Mouse (Mus musculus) liver, embryonic 12.5 days (tissue): Measurements from ENCODE around the gene Dyrk1a. TPM values are rescaled to one million over a fixed set of nuclear protein-coding genes. Genes with fewer than 3 reads are reported as not detected.

Source experiments
- ATAC-seq: fragments of 200-750 bp; cut with Nextera tagmentation; 2 replicates; pipeline ENCODE4 v1.8.0; 2017; ENCODE audit warnings: moderate number of reproducible peaks, mild to moderate bottlenecking, moderate library complexity
- H3K27ac ChIP-seq: fragments of 300-500 bp; sonication (generic); 2 replicates; pipeline ENCODE4 v1.5.1; 2016; ENCODE audit warnings: mild to moderate bottlenecking
- H3K27me3 ChIP-seq: fragments of 300-500 bp; sonication (generic); replicated peaks from 2 replicates; pipeline ENCODE4 v1.6.1; 2016; ENCODE audit warnings: mild to moderate bottlenecking, moderate library complexity
- H3K36me3 ChIP-seq: fragments of 300-500 bp; sonication (generic); 2 replicates; pipeline ENCODE4 v1.6.1; 2016; ENCODE audit warnings: mild to moderate bottlenecking, moderate library complexity
- H3K4me1 ChIP-seq: fragments of 300-500 bp; sonication (generic); 2 replicates; pipeline ENCODE4 v1.6.1; 2016
- H3K4me2 ChIP-seq: fragments of 300-500 bp; sonication (generic); 2 replicates; pipeline ENCODE4 v1.6.1; 2016; ENCODE audit warnings: mild to moderate bottlenecking, moderate library complexity
- H3K4me3 ChIP-seq: fragments of 300-500 bp; sonication (generic); 2 replicates; pipeline ENCODE4 v1.5.1; 2016; ENCODE audit warnings: mild to moderate bottlenecking, moderate library complexity
- H3K9ac ChIP-seq: fragments of 300-500 bp; sonication (generic); 2 replicates; pipeline ENCODE4 v1.6.1; 2016; ENCODE audit warnings: mild to moderate bottlenecking, moderate library complexity
- H3K9me3 ChIP-seq: fragments of 300-500 bp; sonication (generic); replicated peaks from 2 replicates; pipeline ENCODE4 v1.6.1; 2016; ENCODE audit warnings: mild to moderate bottlenecking, moderate library complexity
- WGBS: fragments of 180-500 bp; shearing (Covaris S2); methylation state at CpG from one replicate; pipeline ENCODE4 v1.1.7; 2016; ENCODE audit not compliant: insufficient replicate concordance; 5-methylcytosine and 5-hydroxymethylcytosine counted together
- polyA plus RNA-seq: library from polyadenylated mRNA; unstranded; fragments of >200 nt; fragmentation: Nextera tagmentation; extraction: Ambion mirVana; gene quantifications from 2 replicates; pipeline ENCODE4 v1.2.1, GENCODE M21; 2016

Gene Dyrk1a
- 4.8 and 4.9 TPM in 2 replicates for polyA plus RNA-seq

- Histone ChIP-seq H3K4me3 (peak within 1 kb of the TSS; percentile 96), H3K9me3 (no peaks in the 10 kb centered on the region), H3K27ac (peak within 1 kb of the TSS; percentile 100), H3K36me3 (no peaks in the 10 kb centered on the region), H3K9ac (peak within 1 kb of the TSS; percentile 96), H3K4me1 (peaks cover 43% of the 10 kb centered on the region), H3K27me3 (no peaks in the 10 kb centered on the region), H3K4me2 (peak within 1 kb of the TSS; percentile 80)
- peak; percentile 84 for ATAC-seq
- WGBS, result under 1% methylated on average over 121 of the region's 133 CpGs
Observed at GRCm38 (mm10) chr16:94569229-94570176, at the start of gene Dyrk1a. Gene Dyrk1a (plus strand): TSS chr16:94570010.

- Histone ChIP-seq H3K9ac (0 out of 2 replicates have a peak overlapping the region, but pooled peaks have one; percentile 22), H3K36me3 (no peaks in the 10 kb centered on the region), H3K4me2 (peak overlapping the region; percentile 1; the same call in 1 of the 2 replicates), H3K4me1 (peaks cover 68% of the 10 kb centered on the region), H3K4me3 (no peak overlapping the region), H3K9me3 (no peaks in the 10 kb centered on the region), H3K27ac (peak overlapping the region; percentile 1; the same call in 1 of the 2 replicates), H3K27me3 (no peaks in the 10 kb centered on the region)
- 65% methylated on average over 6 of the region's 6 CpGs for WGBS
- no peak for ATAC-seq
Observed at GRCm38 (mm10) chr16:94523594-94524377, 46.0 kb upstream of the Dyrk1a start.

- H3K9ac ChIP-seq, result peak overlapping the region; percentile 84; the same call in 1 of the 2 replicates
Observed at GRCm38 (mm10) chr16:94524691-94525090, 45.1 kb upstream of the Dyrk1a start.

GRCm38 (mm10) chr16:94525955-94526343 is 43.9 kb upstream of the Dyrk1a start:
- WGBS, result 0% methylated on average over 24 of the region's 24 CpGs
- H3K4me3 ChIP-seq, result peak overlapping the region; percentile 89
- no peaks in the 10 kb centered on the region for H3K27me3 ChIP-seq
- peak overlapping the region; percentile 84 for H3K4me2 ChIP-seq
- H3K9ac ChIP-seq, result peak overlapping the region; percentile 84
- H3K27ac ChIP-seq, result peak overlapping the region; percentile 95
- peak; percentile 71 for ATAC-seq
- H3K36me3 ChIP-seq, result no peaks in the 10 kb centered on the region
- H3K9me3 ChIP-seq, result no peaks in the 10 kb centered on the region
- H3K4me1 ChIP-seq, result peaks cover 48% of the 10 kb centered on the region

More at GRCm38 (mm10) chr16:94524691-94525090, 45.1 kb upstream of the Dyrk1a start:
- Histone ChIP-seq H3K9me3 (no peaks in the 10 kb centered on the region), H3K4me3 (no peak overlapping the region; the same call in 1 of the 2 replicates), H3K36me3 (no peaks in the 10 kb centered on the region), H3K27ac (0 out of 2 replicates have a peak overlapping the region, but pooled peaks have one; percentile 95), H3K4me2 (peak overlapping the region; percentile 84), H3K4me1 (peaks cover 59% of the 10 kb centered on the region), H3K27me3 (no peaks in the 10 kb centered on the region)
- no peak for ATAC-seq
- 85% methylated on average over 9 of the region's 9 CpGs for WGBS

GRCm38 (mm10) chr16:94526344-94527151 is 43.3 kb upstream of the Dyrk1a start, which contains the start of gene Vps26c:
Gene Vps26c (minus strand): TSS chr16:94526830.
- Histone ChIP-seq H3K27ac (peak within 1 kb of the TSS; percentile 95), H3K36me3 (no peaks in the 10 kb centered on the region), H3K9me3 (no peaks in the 10 kb centered on the region), H3K4me1 (peaks cover 42% of the 10 kb centered on the region), H3K27me3 (no peaks in the 10 kb centered on the region), H3K4me2 (peak within 1 kb of the TSS; percentile 84), H3K4me3 (peak within 1 kb of the TSS; percentile 89), H3K9ac (peak within 1 kb of the TSS; percentile 84)
- peak; percentile 90 for ATAC-seq
- under 1% methylated on average over 93 of the region's 93 CpGs for WGBS

GRCm38 (mm10) chr16:94527152-94527534 is 42.7 kb upstream of the Dyrk1a start:
- 3% methylated on average over 13 of the region's 13 CpGs for WGBS
- H3K36me3 ChIP-seq, result no peaks in the 10 kb centered on the region
- peak overlapping the region; percentile 84 for H3K9ac ChIP-seq
- peak overlapping the region; percentile 89 for H3K4me3 ChIP-seq
- H3K4me2 ChIP-seq, result peak overlapping the region; percentile 84
- no peaks in the 10 kb centered on the region for H3K27me3 ChIP-seq
- H3K9me3 ChIP-seq, result no peaks in the 10 kb centered on the region
- H3K27ac ChIP-seq, result peak overlapping the region; percentile 95
- ATAC-seq, result no peak
- H3K4me1 ChIP-seq, result peaks cover 37% of the 10 kb centered on the region

- Histone ChIP-seq H3K9ac (peak overlapping the region; percentile 84), H3K4me2 (peak overlapping the region; percentile 84), H3K4me3 (peak overlapping the region; percentile 89), H3K27ac (peak overlapping the region; percentile 95), H3K36me3 (no peaks in the 10 kb centered on the region), H3K27me3 (no peaks in the 10 kb centered on the region), H3K4me1 (peaks cover 37% of the 10 kb centered on the region), H3K9me3 (no peaks in the 10 kb centered on the region)
- WGBS, result 47% methylated on average over 3 of the region's 3 CpGs
- no peak for ATAC-seq
Observed at GRCm38 (mm10) chr16:94527546-94527945, 42.3 kb upstream of the Dyrk1a start.

GRCm38 (mm10) chr16:94531268-94531667 is 38.5 kb upstream of the Dyrk1a start:
- 72% methylated on average over 4 of the region's 4 CpGs for WGBS

GRCm38 (mm10) chr16:94533679-94534078 is 36.1 kb upstream of the Dyrk1a start:
- no peaks in the 10 kb centered on the region for H3K36me3 ChIP-seq
- peaks cover 10% of the 10 kb centered on the region; the same call in 1 of the 2 replicates for H3K4me1 ChIP-seq
- 75% methylated on average over 6 of the region's 6 CpGs for WGBS
- H3K9ac ChIP-seq, result no peak overlapping the region
- H3K4me3 ChIP-seq, result no peak overlapping the region
- H3K27ac ChIP-seq, result no peak overlapping the region
- ATAC-seq, result no peak
- no peak overlapping the region for H3K4me2 ChIP-seq
- H3K27me3 ChIP-seq, result no peaks in the 10 kb centered on the region
- H3K9me3 ChIP-seq, result no peaks in the 10 kb centered on the region

More at GRCm38 (mm10) chr16:94531268-94531667, 38.5 kb upstream of the Dyrk1a start:
- H3K4me1 ChIP-seq, result peaks cover 12% of the 10 kb centered on the region
- no peak overlapping the region for H3K4me3 ChIP-seq
- no peak overlapping the region for H3K9ac ChIP-seq
- H3K4me2 ChIP-seq, result no peak overlapping the region
- no peak for ATAC-seq
- H3K9me3 ChIP-seq, result no peaks in the 10 kb centered on the region
- H3K36me3 ChIP-seq, result no peaks in the 10 kb centered on the region
- no peaks in the 10 kb centered on the region for H3K27me3 ChIP-seq
- no peak overlapping the region for H3K27ac ChIP-seq

- 72% methylated on average over 5 of the region's 5 CpGs for WGBS
- Histone ChIP-seq H3K9me3 (no peaks in the 10 kb centered on the region), H3K9ac (no peak overlapping the region), H3K4me1 (peaks cover 10% of the 10 kb centered on the region; the same call in 1 of the 2 replicates), H3K27ac (no peak overlapping the region), H3K27me3 (no peaks in the 10 kb centered on the region), H3K36me3 (no peaks in the 10 kb centered on the region), H3K4me3 (no peak overlapping the region), H3K4me2 (no peak overlapping the region)
- no peak for ATAC-seq
Observed at GRCm38 (mm10) chr16:94535716-94536115, 34.1 kb upstream of the Dyrk1a start.
